In the genomic region with DNA sequence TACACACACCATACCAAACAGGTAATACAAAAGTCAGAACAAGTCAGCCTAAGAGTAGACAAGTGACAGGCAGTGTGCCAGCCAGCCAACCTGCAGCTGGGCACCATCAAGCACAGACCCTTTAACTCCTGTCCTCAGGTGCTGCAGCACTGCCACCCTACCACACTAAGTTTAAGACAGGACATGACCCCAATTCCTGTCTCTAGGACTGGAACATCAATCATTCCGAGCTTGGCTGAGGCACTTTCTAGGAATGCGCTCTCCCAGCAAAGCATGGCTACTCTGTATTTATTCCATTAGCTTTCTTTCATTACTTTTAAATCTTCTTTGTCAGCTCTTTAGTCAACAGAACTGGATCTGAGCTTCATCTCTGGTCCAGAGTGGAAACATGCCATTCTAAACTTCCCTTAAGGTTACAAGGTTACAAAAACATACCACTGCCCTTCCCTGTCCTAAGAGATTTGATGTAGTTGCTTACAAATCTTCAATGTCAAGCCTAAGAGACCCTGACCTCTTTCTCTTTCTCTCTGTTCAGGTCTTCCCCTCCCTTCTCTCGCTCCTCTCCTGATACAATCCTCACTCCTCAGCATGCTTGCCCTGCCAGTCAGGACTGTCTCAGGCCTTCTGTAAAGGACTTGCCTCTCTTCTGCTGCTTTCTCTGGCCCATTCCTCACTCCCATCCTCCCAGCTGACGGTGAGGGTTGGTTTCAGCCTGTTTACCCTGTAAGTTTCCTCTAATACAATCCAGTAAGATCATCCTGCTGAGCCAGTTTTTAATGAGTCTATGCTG, we compare ENCODE assay signal across 13 mouse cellular contexts. TPM values are rescaled to one million over a fixed set of nuclear protein-coding genes. Genes with fewer than 3 reads are reported as not detected.
A peak's percentile ranks its signal among the peaks of the same experiment; 100 is the strongest.
DNase-seq lines count a peak whose midpoint lies in the region; ATAC-seq and TF ChIP-seq lines count a peak whose summit lies in the region.
"Had no signal": no experiment of that assay in that cellular context is flagged by ENCODE, and none has a peak within 500 bp of the region (broad histone marks: within the 10 kb centered on the region; RNA-seq: fewer than 3 reads in every experiment).

No protein-coding gene starts in this region.

- H3K4me3 ChIP-seq in heart, embryonic 10.5 days = no peak overlapping the region
- H3K4me3 ChIP-seq in testis, adult 2 months (ENCODE audit: control insufficient read depth, low read depth, low read length) = peak overlapping the region; percentile 63
- no peak overlapping the region for H3K4me3 ChIP-seq in heart, embryonic 15.5 days
- no peak overlapping the region for H3K4me3 ChIP-seq in thymus, adult 2 months (ENCODE audit: control insufficient read depth, insufficient read depth, low read length)
- H3K4me3 ChIP-seq: hindbrain, embryonic 15.5 days; midbrain, embryonic 10.5 days had no signal

- DNase-seq in heart, embryonic 10.5 days (ENCODE audit: low spot score) = no peak
- no peak for DNase-seq in heart, postnatal 36 days
- no peak for DNase-seq in testis, postnatal 10 days (ENCODE audit: low spot score)
- DNase-seq in cerebellum, adult 11 months = no peak
- no peak for DNase-seq in thymus, adult 2 months
- DNase-seq: cerebellum, postnatal 36 days; forebrain, postnatal 0 days; kidney, adult 9 months had no signal

- peak overlapping the region; percentile 17; the same call in 1 of the 2 replicates for H3K27ac ChIP-seq in heart, embryonic 10.5 days
- no peak overlapping the region for H3K27ac ChIP-seq in testis, adult 2 months (ENCODE audit: control insufficient read depth, insufficient read depth, low read depth, low read length)
- peak overlapping the region; percentile 67 for H3K27ac ChIP-seq in heart, embryonic 15.5 days
- H3K27ac ChIP-seq in thymus, adult 2 months (ENCODE audit: control insufficient read depth, insufficient read depth, low read length) = no peak overlapping the region
- H3K27ac ChIP-seq: hindbrain, embryonic 15.5 days; midbrain, embryonic 10.5 days had no signal

- intact Hi-C loops in heart, postnatal 36 days (cut with DNase I) = no loop called here

- TF ChIP-seq POLR2A in testis, adult 2 months (IDR thresholded peaks at IDR 0.05; ENCODE audit: control insufficient read depth, low read depth, low read length) = no peak
- no peak for TF ChIP-seq POLR2A in thymus, adult 2 months (IDR thresholded peaks at IDR 0.05; ENCODE audit: control insufficient read depth, extremely low read depth, insufficient read depth, low read length, poor library complexity)

- H3K27me3 ChIP-seq in heart, embryonic 10.5 days (ENCODE audit: insufficient read depth, poor library complexity, severe bottlenecking) = no peaks in the 10 kb centered on the region
- no peaks in the 10 kb centered on the region for H3K27me3 ChIP-seq in testis, adult 2 months (ENCODE audit: control insufficient read depth, insufficient read depth, low read length)
- no peaks in the 10 kb centered on the region for H3K27me3 ChIP-seq in heart, embryonic 15.5 days
- H3K27me3 ChIP-seq in thymus, adult 2 months (ENCODE audit: control insufficient read depth, insufficient read depth, low read length) = no peaks in the 10 kb centered on the region
- H3K27me3 ChIP-seq: CH12.LX; hindbrain, embryonic 15.5 days had no signal

- H3K9me3 ChIP-seq in heart, embryonic 10.5 days = no peaks in the 10 kb centered on the region
- no peaks in the 10 kb centered on the region for H3K9me3 ChIP-seq in heart, embryonic 15.5 days (replicated peaks)
- H3K9me3 ChIP-seq: hindbrain, embryonic 15.5 days; midbrain, embryonic 10.5 days had no signal

- H3K4me1 ChIP-seq in heart, embryonic 10.5 days = peaks cover 13% of the 10 kb centered on the region
- no peaks in the 10 kb centered on the region for H3K4me1 ChIP-seq in testis, adult 2 months (ENCODE audit: control insufficient read depth, insufficient read depth, low read length)
- H3K4me1 ChIP-seq in heart, embryonic 15.5 days (replicated peaks) = peaks cover 12% of the 10 kb centered on the region
- no peaks in the 10 kb centered on the region for H3K4me1 ChIP-seq in thymus, adult 2 months (replicated peaks; ENCODE audit: control insufficient read depth, insufficient read depth, low read length)
- H3K4me1 ChIP-seq: midbrain, embryonic 10.5 days had no signal

- H3K9ac ChIP-seq in heart, embryonic 15.5 days = no peak overlapping the region
- H3K9ac ChIP-seq: forebrain, postnatal 0 days; hindbrain, embryonic 15.5 days had no signal

- ATAC-seq in heart, embryonic 15.5 days (replicated peaks; ENCODE audit: insufficient number of reproducible peaks, insufficient read depth, low FRiP score, low read depth) = 0 out of 2 replicates have a peak, but pooled peaks have one; percentile 15
- ATAC-seq: forebrain, postnatal 0 days had no signal

- no peak for TF ChIP-seq CTCF in testis, adult 2 months (IDR thresholded peaks at IDR 0.05; ENCODE audit: control insufficient read depth, insufficient read depth, insufficient replicate concordance, low read depth, low read length)
- no peak for TF ChIP-seq CTCF in thymus, adult 2 months (IDR thresholded peaks at IDR 0.05; ENCODE audit: borderline replicate concordance, control insufficient read depth, extremely low read depth, insufficient read depth, low read length, poor library complexity)

- H3K36me3 ChIP-seq in heart, embryonic 10.5 days = peaks cover 27% of the 10 kb centered on the region; the same call in 1 of the 2 replicates
- H3K36me3 ChIP-seq in testis, adult 2 months (ENCODE audit: control insufficient read depth, insufficient read depth, low read length) = no peaks in the 10 kb centered on the region
- peaks cover 17% of the 10 kb centered on the region; the same call in 1 of the 2 replicates for H3K36me3 ChIP-seq in heart, embryonic 15.5 days
- H3K36me3 ChIP-seq in thymus, adult 2 months (ENCODE audit: control insufficient read depth, insufficient read depth, low read length) = peaks cover 36% of the 10 kb centered on the region

- 48% methylated on average over 4 of the region's 4 CpGs for WGBS in heart, embryonic 10.5 days
- 39% methylated on average over 4 of the region's 4 CpGs for WGBS in heart, embryonic 15.5 days
- 90% methylated on average over 4 of the region's 4 CpGs for WGBS in thymus, adult 2 months

- H3K4me2 ChIP-seq in heart, embryonic 15.5 days = no peak overlapping the region
- H3K4me2 ChIP-seq: hindbrain, embryonic 15.5 days had no signal

RNA-seq across cellular contexts. Expression of a gene that starts 48.6 kb away (rescaled TPM):
- polyA plus RNA-seq in heart, embryonic 10.5 days (2016; fragmentation: Nextera tagmentation; extraction: Ambion mirVana) = 79.9 and 87.6 TPM in 2 replicates
- 100 to 1,000 TPM in 1 of 2 experiments, 10 to 100 TPM in 1; 89.0 to 105 TPM for total RNA-seq in heart, postnatal 36 days (2021)
- 106 and 138 TPM in 2 replicates for polyA plus RNA-seq in testis, adult 2 months (2012; rRNA removed)
- polyA plus RNA-seq in heart, embryonic 15.5 days (2015; fragmentation: Nextera tagmentation; extraction: Ambion mirVana) = 53.5 and 55.6 TPM in 2 replicates
- polyA plus RNA-seq in thymus, adult 2 months (2012; rRNA removed) = 11.7 and 14.7 TPM in 2 replicates

Comparison
In these comparisons a context has a peak if more than half of its experiments do, and no peak if none do; other contexts are left out.
1. H3K27ac ChIP-seq: peak in heart, embryonic 10.5 days (single experiment) and heart, embryonic 15.5 days (single experiment); none in testis, adult 2 months (single experiment) and thymus, adult 2 months (single experiment).